Mouse (Mus musculus) c-Kit-positive CD71-positive TER-119-negative erythroid progenitor cells, embryonic 14.5 days (primary cell): ENCODE results near the gene Uba1.
"Not testable (repeated sequence)": the region's sequence is repeated elsewhere in the genome, so short reads cannot be mapped to it uniquely, and the experiment has no call there.

Source experiments
- DNase-seq: peaks from one replicate; pipeline ENCODE4 v3.0.0-alpha.2; 2013; ENCODE audit warnings: low read depth

Uba1 gene

GRCm38 (mm10) chrX:20728681-20729080, 70.6 kb downstream of the Uba1 start:
- DNase-seq = no peak

GRCm38 (mm10) chrX:20730048-20730447, 71.9 kb downstream of the Uba1 start:
- DNase-seq = not testable (repeated sequence)
